Mouse (Mus musculus): Measurements from ENCODE around the gene Tcf3. TPM values are rescaled to one million over a fixed set of nuclear protein-coding genes. Genes with fewer than 3 reads are reported as not detected.

Tcf3 gene
- polyA plus RNA-seq, 1 experiment from 2014 or later, result 153 TPM

- no peak overlapping the region for H3K9ac ChIP-seq
- ATAC-seq (ENCODE audit: low FRiP score, low read depth), result no peak
- no peak overlapping the region for H3K4me2 ChIP-seq (replicated peaks)
- no peaks in the 10 kb centered on the region for H3K9me3 ChIP-seq
- 82% methylated on average over 3 of the region's 3 CpGs for WGBS
- peaks cover 15% of the 10 kb centered on the region for H3K36me3 ChIP-seq
- H3K27me3 ChIP-seq, result peaks cover 7% of the 10 kb centered on the region; the same call in 1 of the 2 replicates
- no peak overlapping the region for H3K27ac ChIP-seq
- peaks cover 28% of the 10 kb centered on the region for H3K4me1 ChIP-seq
- H3K4me3 ChIP-seq, result no peak overlapping the region
These were observed 1.4 kb upstream of the Tcf3 start for GRCm38 (mm10) chr10:80434823-80435222.

GRCm38 (mm10) chr10:80434233-80434592 is 766 bp upstream of the Tcf3 start:
- ATAC-seq (ENCODE audit: low FRiP score, low read depth), result no peak
- Histone ChIP-seq H3K9ac (no peak overlapping the region), H3K4me3 (peak overlapping the region; percentile 95)

GRCm38 (mm10) chr10:80432936-80433512 is 423 bp downstream of the Tcf3 start:
- WGBS, result 1% methylated on average over 55 of the region's 60 CpGs
- Histone ChIP-seq H3K27me3 (peaks cover 4% of the 10 kb centered on the region; the same call in 1 of the 2 replicates), H3K27ac (peak overlapping the region; percentile 92), H3K9me3 (no peaks in the 10 kb centered on the region), H3K36me3 (peaks cover 33% of the 10 kb centered on the region), H3K9ac (peak overlapping the region; percentile 99), H3K4me2 (replicated peaks) (peak overlapping the region; percentile 90), H3K4me3 (peak overlapping the region; percentile 95), H3K4me1 (peaks cover 28% of the 10 kb centered on the region)
- ATAC-seq (ENCODE audit: low FRiP score, low read depth), result no peak

More at GRCm38 (mm10) chr10:80434233-80434592, 766 bp upstream of the Tcf3 start:
- H3K36me3 ChIP-seq, result peaks cover 21% of the 10 kb centered on the region
- H3K4me2 ChIP-seq (replicated peaks), result peak overlapping the region; percentile 27; the same call in 1 of the 2 replicates
- H3K27me3 ChIP-seq, result peaks cover 7% of the 10 kb centered on the region; the same call in 1 of the 2 replicates
- peaks cover 28% of the 10 kb centered on the region for H3K4me1 ChIP-seq
- no peaks in the 10 kb centered on the region for H3K9me3 ChIP-seq
- 0 out of 2 replicates have a peak overlapping the region, but pooled peaks have one; percentile 6 for H3K27ac ChIP-seq
- WGBS, result 16% methylated on average over 8 of the region's 8 CpGs

GRCm38 (mm10) chr10:80432387-80432785 is 1.1 kb downstream of the Tcf3 start:
- peak overlapping the region; percentile 90 for H3K4me2 ChIP-seq (replicated peaks)
- H3K36me3 ChIP-seq, result peaks cover 39% of the 10 kb centered on the region

GRCm38 (mm10) chr10:80431570-80432386 is 1.7 kb downstream of the Tcf3 start:
- 9% methylated on average over 16 of the region's 16 CpGs for WGBS

More at GRCm38 (mm10) chr10:80432387-80432785, 1.1 kb downstream of the Tcf3 start:
- Histone ChIP-seq H3K27me3 (no peaks in the 10 kb centered on the region; the same call in 1 of the 2 replicates), H3K4me3 (peak overlapping the region; percentile 95), H3K9ac (peak overlapping the region; percentile 99), H3K9me3 (no peaks in the 10 kb centered on the region), H3K4me1 (peaks cover 28% of the 10 kb centered on the region), H3K27ac (peak overlapping the region; percentile 92)
- no peak for ATAC-seq (ENCODE audit: low FRiP score, low read depth)
- 1% methylated on average over 4 of the region's 4 CpGs for WGBS

GRCm38 (mm10) chr10:80430375-80430980 is 3.0 kb downstream of the Tcf3 start:
- Histone ChIP-seq H3K27me3 (no peaks in the 10 kb centered on the region), H3K4me3 (peak overlapping the region; percentile 95; the same call in 1 of the 2 replicates), H3K36me3 (peaks cover 58% of the 10 kb centered on the region), H3K4me1 (peaks cover 18% of the 10 kb centered on the region), H3K9ac (peak overlapping the region; percentile 99; the same call in 1 of the 2 replicates), H3K27ac (no peak overlapping the region), H3K9me3 (no peaks in the 10 kb centered on the region), H3K4me2 (replicated peaks) (peak overlapping the region; percentile 90)
- WGBS, result 66% methylated on average over 6 of the region's 8 CpGs
- no peak for ATAC-seq (ENCODE audit: low FRiP score, low read depth)

More at GRCm38 (mm10) chr10:80431570-80432386, 1.7 kb downstream of the Tcf3 start:
- Histone ChIP-seq H3K27ac (peak overlapping the region; percentile 92; the same call in 1 of the 2 replicates), H3K4me1 (peaks cover 28% of the 10 kb centered on the region), H3K9ac (peak overlapping the region; percentile 99), H3K27me3 (no peaks in the 10 kb centered on the region; the same call in 1 of the 2 replicates), H3K9me3 (no peaks in the 10 kb centered on the region), H3K4me3 (peak overlapping the region; percentile 95), H3K4me2 (replicated peaks) (peak overlapping the region; percentile 90), H3K36me3 (peaks cover 45% of the 10 kb centered on the region)
- no peak for ATAC-seq (ENCODE audit: low FRiP score, low read depth)

GRCm38 (mm10) chr10:80429800-80430199 is 3.6 kb downstream of the Tcf3 start:
- 85% methylated on average over 8 of the region's 8 CpGs for WGBS
- Histone ChIP-seq H3K27ac (no peak overlapping the region), H3K4me1 (peaks cover 18% of the 10 kb centered on the region), H3K27me3 (no peaks in the 10 kb centered on the region), H3K9me3 (no peaks in the 10 kb centered on the region), H3K9ac (no peak overlapping the region), H3K4me2 (replicated peaks) (no peak overlapping the region), H3K4me3 (no peak overlapping the region), H3K36me3 (peaks cover 65% of the 10 kb centered on the region)
- ATAC-seq (ENCODE audit: low FRiP score, low read depth), result no peak

- Histone ChIP-seq H3K27me3 (no peaks in the 10 kb centered on the region), H3K27ac (no peak overlapping the region), H3K4me2 (replicated peaks) (no peak overlapping the region), H3K9ac (no peak overlapping the region), H3K36me3 (peaks cover 95% of the 10 kb centered on the region), H3K9me3 (no peaks in the 10 kb centered on the region), H3K4me1 (0 out of 2 replicates have a peak, but pooled peaks cover 9% of the 10 kb centered on the region), H3K4me3 (no peak overlapping the region)
- no peak for ATAC-seq (ENCODE audit: low FRiP score, low read depth)
- 96% methylated on average over 3 of the region's 3 CpGs for WGBS
These were observed 8.4 kb downstream of the Tcf3 start for GRCm38 (mm10) chr10:80425041-80425440.

- Histone ChIP-seq H3K9ac (no peak overlapping the region), H3K4me1 (peaks cover 22% of the 10 kb centered on the region), H3K27ac (no peak overlapping the region), H3K36me3 (peaks cover 95% of the 10 kb centered on the region), H3K9me3 (no peaks in the 10 kb centered on the region), H3K27me3 (no peaks in the 10 kb centered on the region), H3K4me2 (replicated peaks) (no peak overlapping the region), H3K4me3 (no peak overlapping the region)
- WGBS, result 57% methylated on average over 4 of the region's 4 CpGs
- no peak for ATAC-seq (ENCODE audit: low FRiP score, low read depth)
These were observed 9.9 kb downstream of the Tcf3 start for GRCm38 (mm10) chr10:80423562-80423961.

- H3K9ac ChIP-seq, result no peak overlapping the region
These were observed 11.6 kb downstream of the Tcf3 start for GRCm38 (mm10) chr10:80421651-80422472.

GRCm38 (mm10) chr10:80421208-80421607 is 12.2 kb downstream of the Tcf3 start:
- ATAC-seq (ENCODE audit: low FRiP score, low read depth), result no peak
- no peaks in the 10 kb centered on the region for H3K27me3 ChIP-seq
- H3K27ac ChIP-seq, result no peak overlapping the region
- peaks cover 95% of the 10 kb centered on the region for H3K36me3 ChIP-seq
- H3K9me3 ChIP-seq, result no peaks in the 10 kb centered on the region
- no peak overlapping the region for H3K4me3 ChIP-seq
- 96% methylated on average over 8 of the region's 8 CpGs for WGBS
- H3K4me1 ChIP-seq, result peaks cover 25% of the 10 kb centered on the region
- no peak overlapping the region for H3K4me2 ChIP-seq (replicated peaks)
- no peak overlapping the region for H3K9ac ChIP-seq

More at GRCm38 (mm10) chr10:80421651-80422472, 11.6 kb downstream of the Tcf3 start:
- H3K4me3 ChIP-seq, result no peak overlapping the region
- no peak overlapping the region for H3K27ac ChIP-seq
- no peaks in the 10 kb centered on the region for H3K27me3 ChIP-seq
- no peaks in the 10 kb centered on the region for H3K9me3 ChIP-seq
- H3K36me3 ChIP-seq, result peaks cover 95% of the 10 kb centered on the region
- H3K4me1 ChIP-seq, result peaks cover 25% of the 10 kb centered on the region
- ATAC-seq (ENCODE audit: low FRiP score, low read depth), result no peak
- no peak overlapping the region for H3K4me2 ChIP-seq (replicated peaks)
- WGBS, result 90% methylated on average over 9 of the region's 9 CpGs
